Mouse (Mus musculus): ENCODE data around the gene Olfr447.

- TF ChIP-seq CTCF (IDR thresholded peaks at IDR 0.05; ENCODE audit: low read depth): no peak
- TF ChIP-seq EP300 (optimal IDR thresholded peaks at IDR 0.05): no peak
These were observed 8.3 kb upstream of the Olfr447 start for GRCm38 (mm10) chr6:42900345-42900744.
